Mouse (Mus musculus) ovary, postnatal 14 days (tissue): ENCODE results near the gene Helz.

Experiments used
- DNase-seq: peaks from one replicate; pipeline ENCODE4 v3.0.0; 2022; ENCODE audit warnings: low spot score

Helz gene

DNA sequence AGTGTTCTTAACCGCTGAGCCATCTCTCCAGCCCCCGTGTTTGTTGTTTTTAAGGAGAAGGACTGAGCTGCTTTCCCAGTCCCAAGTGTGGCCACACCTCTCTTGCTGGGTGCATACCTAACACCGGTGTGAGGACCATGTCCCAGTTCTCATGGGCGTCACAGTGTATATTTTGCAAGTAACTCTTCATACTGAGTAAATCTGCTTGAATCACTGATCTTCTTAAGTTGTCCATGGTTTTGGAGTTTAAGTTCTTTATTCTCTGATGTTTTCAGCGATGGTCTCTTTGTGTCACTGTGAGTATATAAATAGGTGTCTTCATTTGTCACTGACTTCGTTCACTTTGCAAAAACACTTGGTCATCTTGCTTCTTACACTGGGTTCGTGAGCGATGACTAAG, 126.9 kb downstream of the Helz start:
- DNase-seq, result no peak

DNA sequence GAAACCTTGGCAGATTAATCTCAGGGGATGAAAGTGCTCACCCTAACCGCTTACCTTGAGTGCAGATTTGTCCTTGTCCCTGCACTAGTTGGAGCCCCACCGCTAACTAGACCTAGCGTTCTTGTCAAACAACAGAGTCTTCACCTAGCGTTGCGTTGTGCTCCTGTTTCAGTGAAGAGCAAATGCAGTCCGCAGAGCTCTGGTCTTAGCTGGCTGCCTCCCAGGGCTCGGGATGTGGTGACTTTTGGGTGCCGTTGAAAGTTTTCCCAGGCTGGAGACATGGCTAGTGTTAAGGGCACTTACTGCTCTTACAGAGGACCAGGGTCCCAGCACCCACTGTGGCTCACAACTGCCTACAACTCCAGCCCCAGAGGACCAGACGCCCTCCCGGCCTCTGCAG, 127.5 kb downstream of the Helz start:
- no peak for DNase-seq

DNA sequence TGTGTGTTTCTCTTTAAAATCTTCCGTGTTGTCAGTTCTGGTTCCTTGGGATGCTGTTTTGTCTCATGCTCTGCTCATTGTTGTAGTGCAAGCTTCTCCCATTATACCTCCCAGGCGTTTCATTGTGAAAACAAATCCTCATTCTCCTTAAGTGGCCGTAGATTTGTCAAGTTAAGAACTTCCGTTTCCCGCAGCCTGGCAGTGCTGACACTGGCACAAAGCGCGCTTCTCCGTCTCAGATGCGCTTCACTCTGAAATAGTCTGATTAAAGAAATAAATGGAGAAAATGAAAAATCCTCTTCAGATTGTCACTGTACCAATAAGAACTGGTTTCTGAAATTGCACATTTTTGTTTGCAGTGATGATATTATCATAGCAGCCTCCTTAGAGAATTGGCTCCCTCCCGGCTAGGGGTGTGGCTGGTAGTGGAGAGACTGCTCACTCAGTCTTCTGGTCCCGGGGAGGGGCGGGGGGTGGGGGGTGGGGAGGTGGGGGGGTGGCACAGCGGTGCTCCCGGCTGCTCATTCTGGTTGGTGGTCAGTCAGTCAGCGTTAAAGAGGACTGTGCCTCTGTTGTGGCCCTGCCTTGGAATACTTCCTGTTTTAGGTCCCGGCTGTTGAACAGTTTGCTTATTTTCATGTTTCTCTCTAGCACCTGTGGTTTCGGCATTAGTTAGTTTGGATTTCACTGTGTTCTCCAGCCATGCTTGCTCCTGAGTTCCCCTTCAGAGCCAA, 128.6 kb downstream of the Helz start:
- no peak for DNase-seq

- DNase-seq, result no peak
Measured at GRCm38 (mm10) chr11:107682694-107683355, 135.1 kb downstream of the Helz start.

- no peak for DNase-seq
Measured at GRCm38 (mm10) chr11:107683544-107684465, 136.1 kb downstream of the Helz start.

- DNase-seq, result no peak
Measured at GRCm38 (mm10) chr11:107686290-107686689, 138.6 kb downstream of the Helz start.

DNA sequence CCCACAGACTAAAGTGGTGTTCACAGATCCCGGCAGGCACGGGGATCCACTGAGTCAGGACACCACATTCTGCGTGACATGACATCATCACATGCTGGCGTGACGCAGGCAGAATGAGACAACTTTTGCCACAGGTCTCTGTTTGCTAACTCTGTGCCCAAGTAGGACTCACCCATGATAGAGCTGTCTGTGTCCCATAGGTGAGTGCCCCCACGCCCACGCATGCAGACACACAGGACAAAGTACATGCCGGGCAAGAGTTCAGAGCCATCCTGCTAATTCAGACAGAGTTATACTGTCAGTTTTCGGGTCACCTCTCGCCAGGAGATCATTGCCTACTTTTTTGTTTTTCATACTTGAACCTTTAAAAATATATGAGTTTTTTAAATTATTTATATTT, 140.8 kb downstream of the Helz start:
- DNase-seq, result no peak

DNA sequence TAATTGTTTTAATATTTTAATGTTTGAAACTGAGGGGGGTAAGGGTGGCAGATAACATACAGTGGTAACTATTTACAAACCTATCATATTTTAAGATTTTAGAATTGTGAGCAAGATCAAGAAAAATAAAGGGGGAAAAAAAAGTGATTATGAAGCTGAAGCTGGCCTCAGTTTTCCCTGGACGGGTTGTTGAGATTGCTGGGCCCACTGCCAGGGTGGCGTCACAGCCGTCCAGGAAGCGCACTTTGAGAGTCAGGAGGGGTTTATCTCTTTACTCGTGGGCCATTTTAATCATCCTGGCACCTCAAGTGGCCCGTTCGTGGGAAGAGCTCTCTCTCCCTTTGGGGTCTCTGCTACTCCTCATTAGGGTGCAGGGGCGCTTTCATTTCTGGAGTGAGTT, 143.8 kb downstream of the Helz start:
- no peak for DNase-seq

DNA sequence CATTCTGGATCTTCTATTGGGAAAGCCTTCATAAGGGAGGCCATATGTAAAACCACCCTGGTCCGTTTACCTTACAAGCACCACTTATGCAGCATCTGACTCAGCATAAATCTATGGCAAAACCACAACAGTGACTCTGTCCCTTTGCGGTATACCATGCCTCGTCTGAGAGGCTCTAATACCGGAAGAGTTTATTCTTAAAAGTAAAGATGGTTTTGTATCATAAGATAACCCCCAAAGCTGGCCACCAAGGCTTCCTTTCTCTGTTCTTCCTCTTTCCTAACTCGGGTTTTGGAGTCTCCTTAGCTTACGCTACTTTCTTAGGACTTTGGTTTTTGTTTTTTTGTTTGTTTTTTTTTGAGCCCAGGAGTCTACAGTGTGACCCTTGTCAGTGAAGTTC, 145.6 kb downstream of the Helz start:
- no peak for DNase-seq

DNA sequence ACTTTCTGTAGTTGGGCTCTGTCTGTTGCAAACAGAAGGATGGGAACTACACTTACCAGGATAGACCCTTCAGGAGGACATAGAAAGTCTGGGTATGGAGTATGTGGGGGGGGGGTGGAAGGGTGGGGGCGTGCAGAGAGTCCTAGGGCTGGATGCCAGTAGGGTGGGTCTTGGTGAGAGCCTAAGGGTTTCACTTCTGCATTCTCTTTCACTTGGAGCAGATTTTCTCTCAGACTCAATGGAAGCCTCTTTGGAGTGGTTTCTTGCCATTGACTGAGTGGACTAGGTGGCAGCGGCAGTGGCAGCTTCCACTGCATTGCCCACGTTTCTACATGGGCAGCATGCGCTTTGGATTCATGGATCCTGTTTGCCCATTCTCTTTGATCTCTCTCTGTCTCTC, 152.2 kb downstream of the Helz start:
- no peak for DNase-seq

DNA sequence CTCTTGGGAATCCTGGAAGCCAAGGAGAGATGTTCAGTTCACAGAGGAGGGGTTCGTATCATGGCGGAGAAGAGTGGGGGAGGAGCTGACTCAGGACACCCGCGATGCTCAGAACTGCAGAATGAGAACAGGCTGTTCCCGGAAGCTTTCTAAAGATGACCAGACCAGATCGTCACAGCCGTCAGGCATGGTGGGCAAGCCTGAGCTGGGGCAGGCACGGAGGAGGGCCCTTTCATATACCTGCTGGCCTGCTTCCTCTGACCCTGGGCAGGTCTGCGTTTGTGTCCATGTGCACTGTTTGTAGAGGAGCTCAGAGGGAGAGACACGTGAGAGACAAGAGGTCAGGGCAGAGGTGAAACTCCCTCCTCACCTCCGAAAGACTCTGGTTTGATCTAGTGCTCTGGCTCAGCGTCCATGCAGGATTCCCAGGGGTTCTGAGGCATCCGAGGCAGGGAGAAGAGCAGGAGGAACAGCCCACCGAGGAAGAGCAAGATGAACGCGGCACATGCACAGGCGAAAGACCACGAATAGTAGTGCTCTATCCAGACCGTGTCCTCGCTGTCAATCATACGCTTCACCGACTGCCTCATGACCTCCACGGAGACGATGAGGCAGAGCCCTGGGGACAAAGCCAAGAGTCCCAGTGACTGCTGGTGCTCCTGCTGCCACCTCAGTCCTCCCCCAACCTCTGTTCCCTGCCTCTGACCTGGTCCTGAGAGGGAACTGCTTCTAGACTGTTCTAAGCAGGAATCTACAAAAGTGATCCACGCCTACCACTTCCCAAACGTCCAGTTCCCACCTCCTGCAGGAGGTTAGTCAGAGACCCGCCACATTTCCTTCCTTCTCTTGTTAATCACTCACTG, 155.8 kb downstream of the Helz start:
- DNase-seq, result no peak

DNA sequence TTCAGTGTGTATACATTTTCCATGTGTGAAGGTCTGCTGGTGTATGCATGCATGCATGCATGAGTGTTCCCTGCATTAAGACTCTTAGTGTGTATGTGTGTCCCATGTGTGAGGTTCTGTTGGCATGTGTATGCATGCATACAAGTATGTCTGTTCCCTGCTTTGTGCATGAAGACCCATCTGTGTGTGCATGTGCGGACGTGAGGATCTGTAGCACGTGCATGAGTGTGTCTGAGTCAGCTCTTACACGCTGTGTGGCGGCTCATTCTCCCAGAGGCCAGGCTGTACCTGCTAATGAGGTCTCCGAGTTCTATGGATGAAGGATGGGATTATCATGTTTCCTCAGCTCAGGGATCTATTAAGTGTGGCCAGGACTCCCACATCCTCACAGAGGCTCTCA, 157.3 kb downstream of the Helz start:
- DNase-seq, result no peak

- no peak for DNase-seq
Measured at GRCm38 (mm10) chr11:107705476-107706074, 157.8 kb downstream of the Helz start.

- DNase-seq, result no peak
Measured at GRCm38 (mm10) chr11:107707897-107708610, 160.3 kb downstream of the Helz start.

GRCm38 (mm10) chr11:107710379-107710778, 162.6 kb downstream of the Helz start:
- no peak for DNase-seq

GRCm38 (mm10) chr11:107714368-107714767, 166.6 kb downstream of the Helz start:
- no peak for DNase-seq

GRCm38 (mm10) chr11:107716332-107716938, 168.7 kb downstream of the Helz start, which contains the start of gene Cacng1:
TSS of gene Cacng1 (minus strand) at chr11:107716522.
- DNase-seq, result no peak

DNA sequence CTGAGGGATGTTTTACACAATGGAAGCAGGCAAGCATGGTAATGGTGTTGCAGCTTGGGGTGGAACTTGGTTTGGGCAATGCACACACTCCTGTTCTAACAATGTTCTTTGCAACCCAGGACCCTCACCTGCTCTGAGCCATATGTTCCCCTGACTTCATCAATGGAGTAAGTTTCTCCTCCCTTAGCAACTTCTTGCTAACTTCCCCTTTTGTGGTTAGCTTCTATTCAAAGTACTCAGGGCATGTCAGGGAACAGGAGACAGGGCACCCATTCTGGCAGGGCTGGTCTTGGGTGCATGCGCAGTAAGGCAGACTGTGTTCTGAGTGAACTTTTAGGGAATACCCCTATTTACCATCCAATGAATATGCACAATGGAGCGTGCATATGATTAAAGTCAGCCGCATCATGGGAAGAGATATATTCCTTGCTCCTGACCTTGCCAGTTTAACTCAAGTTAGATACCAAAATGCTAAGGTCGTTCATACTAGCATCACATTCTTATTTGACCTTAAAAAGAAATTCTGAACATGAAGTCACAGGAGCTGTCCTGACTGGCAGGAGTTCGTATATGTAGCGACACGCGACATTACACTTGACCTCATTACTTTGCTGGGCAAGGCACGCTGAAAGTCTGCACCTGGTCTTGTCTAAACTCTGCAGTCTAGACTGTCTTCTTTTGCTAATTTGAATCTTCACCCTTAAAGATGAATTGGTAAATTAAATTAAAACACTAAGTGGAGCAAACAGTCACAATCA, 172.7 kb downstream of the Helz start:
- no peak for DNase-seq

DNA sequence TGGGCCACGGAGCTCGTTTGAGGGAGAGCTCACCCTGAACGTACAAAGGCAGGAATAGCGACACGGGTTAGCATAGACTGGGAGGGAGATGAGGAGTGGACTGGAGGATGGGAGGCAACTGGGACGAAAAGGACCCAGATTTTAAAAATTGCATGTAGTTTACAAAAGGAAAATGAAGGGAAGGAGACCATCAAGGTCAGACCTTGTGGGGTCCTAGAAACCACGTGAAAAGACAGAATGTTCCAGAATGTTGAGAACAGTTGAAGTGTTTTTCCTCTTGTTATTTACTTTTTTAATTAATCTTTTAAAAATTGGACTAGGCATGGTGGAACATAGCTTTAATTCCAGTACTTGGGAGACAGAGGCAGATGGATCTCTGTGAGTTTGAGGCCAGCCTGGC, 173.3 kb downstream of the Helz start:
- DNase-seq, result no peak
